Mouse (Mus musculus) embryonic facial prominence, embryonic 11.5 days (tissue): Measurements from ENCODE around the gene Ccdc34. TPM values are rescaled to one million over a fixed set of nuclear protein-coding genes. Genes with fewer than 3 reads are reported as not detected.
A peak's percentile ranks its signal among the peaks of the same experiment; 100 is the strongest.

ENCODE experiments used
- ATAC-seq: fragments of 200-750 bp; cut with Nextera tagmentation; replicated peaks from 2 replicates; pipeline ENCODE4 v1.8.0; 2017; ENCODE audit warnings: low read depth; ENCODE audit not compliant: insufficient number of reproducible peaks, low FRiP score, low TSS enrichment
- DNase-seq: peaks from one replicate; pipeline ENCODE4 v3.0.0-alpha.2; 2015; ENCODE audit warnings: low spot score
- H3K27ac ChIP-seq: fragments of 300-500 bp; sonication (generic); replicated peaks from 2 replicates; pipeline ENCODE4 v1.5.1; 2014; ENCODE audit warnings: mild to moderate bottlenecking, low read depth, low read length, control low read depth
- H3K27me3 ChIP-seq: fragments of 300-500 bp; sonication (generic); 2 replicates; pipeline ENCODE4 v1.6.1; 2014; ENCODE audit warnings: mild to moderate bottlenecking, low read length, moderate library complexity, mixed read lengths; ENCODE audit not compliant: control insufficient read depth, insufficient read depth
- H3K36me3 ChIP-seq: fragments of 300-500 bp; sonication (generic); replicated peaks from 2 replicates; pipeline ENCODE4 v1.6.1; 2014; ENCODE audit warnings: low read depth, mild to moderate bottlenecking, low read length, moderate library complexity, mixed read lengths; ENCODE audit not compliant: control insufficient read depth, insufficient read depth
- H3K4me1 ChIP-seq: fragments of 300-500 bp; sonication (generic); 2 replicates; pipeline ENCODE4 v1.6.1; 2014; ENCODE audit warnings: low read length, mixed read lengths; ENCODE audit not compliant: control insufficient read depth, insufficient read depth
- H3K4me2 ChIP-seq: fragments of 300-500 bp; sonication (generic); 2 replicates; pipeline ENCODE4 v1.6.1; 2014; ENCODE audit warnings: low read depth, mild to moderate bottlenecking, control low read depth, low read length, moderate library complexity
- H3K4me3 ChIP-seq: fragments of 300-500 bp; sonication (generic); 2 replicates; pipeline ENCODE4 v1.5.1; 2014; ENCODE audit warnings: low read depth, low read length, control low read depth
- H3K9ac ChIP-seq: fragments of 300-500 bp; sonication (generic); replicated peaks from 2 replicates; pipeline ENCODE4 v1.6.1; 2014; ENCODE audit warnings: mild to moderate bottlenecking, control low read depth, low read length
- H3K9me3 ChIP-seq: fragments of 300-500 bp; sonication (generic); replicated peaks from 2 replicates; pipeline ENCODE4 v1.6.1; 2016; ENCODE audit warnings: mild to moderate bottlenecking, low read length, inconsistent platforms, mixed read lengths; ENCODE audit not compliant: control insufficient read depth
- WGBS: fragments of 180-500 bp; shearing (Covaris S2); extraction: QIAGEN DNeasy Blood & Tissue Kit; methylation state at CpG from one replicate; pipeline ENCODE4 v1.1.7; 2014; 5-methylcytosine and 5-hydroxymethylcytosine counted together
- polyA plus RNA-seq: library from polyadenylated mRNA; unstranded; fragments of >200 nt; fragmentation: Nextera tagmentation; extraction: Ambion mirVana; gene quantifications from 2 replicates; pipeline ENCODE4 v1.2.1, GENCODE M21; 2014

The Ccdc34 gene
- polyA plus RNA-seq, 1 experiment from 2014 or later: 66.1 TPM

DNA sequence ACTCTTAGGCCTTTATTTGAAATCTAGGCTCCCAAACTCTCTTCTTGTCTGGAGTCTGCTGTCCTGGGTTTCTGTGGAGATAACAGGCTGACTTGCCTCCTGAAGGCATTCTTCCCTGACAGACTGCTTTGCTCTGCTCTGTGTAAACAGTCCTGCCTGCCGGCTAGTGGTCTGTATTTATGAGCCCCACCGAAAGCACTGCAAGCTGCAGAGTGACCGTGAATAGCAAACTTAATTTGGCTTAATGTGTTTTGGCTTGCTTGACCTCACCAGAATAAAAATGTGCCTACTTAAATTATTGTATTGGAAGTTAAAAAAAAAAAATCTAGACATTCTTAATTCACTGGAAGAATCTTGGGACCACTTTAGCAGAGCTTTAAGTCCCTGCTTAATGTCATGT is 28.4 kb upstream of the Ccdc34 start:
- Histone ChIP-seq H3K4me2 (no peak overlapping the region), H3K27me3 (no peaks in the 10 kb centered on the region), H3K27ac (0 out of 2 replicates have a peak overlapping the region, but pooled peaks have one; percentile 16), H3K9me3 (no peaks in the 10 kb centered on the region), H3K4me1 (no peaks in the 10 kb centered on the region; the same call in 1 of the 2 replicates), H3K36me3 (no peaks in the 10 kb centered on the region), H3K4me3 (no peak overlapping the region), H3K9ac (no peak overlapping the region)
- 4% methylated on average over 3 of the region's 3 CpGs for WGBS
- ATAC-seq (no peak), DNase-seq (peak; percentile 49)

DNA sequence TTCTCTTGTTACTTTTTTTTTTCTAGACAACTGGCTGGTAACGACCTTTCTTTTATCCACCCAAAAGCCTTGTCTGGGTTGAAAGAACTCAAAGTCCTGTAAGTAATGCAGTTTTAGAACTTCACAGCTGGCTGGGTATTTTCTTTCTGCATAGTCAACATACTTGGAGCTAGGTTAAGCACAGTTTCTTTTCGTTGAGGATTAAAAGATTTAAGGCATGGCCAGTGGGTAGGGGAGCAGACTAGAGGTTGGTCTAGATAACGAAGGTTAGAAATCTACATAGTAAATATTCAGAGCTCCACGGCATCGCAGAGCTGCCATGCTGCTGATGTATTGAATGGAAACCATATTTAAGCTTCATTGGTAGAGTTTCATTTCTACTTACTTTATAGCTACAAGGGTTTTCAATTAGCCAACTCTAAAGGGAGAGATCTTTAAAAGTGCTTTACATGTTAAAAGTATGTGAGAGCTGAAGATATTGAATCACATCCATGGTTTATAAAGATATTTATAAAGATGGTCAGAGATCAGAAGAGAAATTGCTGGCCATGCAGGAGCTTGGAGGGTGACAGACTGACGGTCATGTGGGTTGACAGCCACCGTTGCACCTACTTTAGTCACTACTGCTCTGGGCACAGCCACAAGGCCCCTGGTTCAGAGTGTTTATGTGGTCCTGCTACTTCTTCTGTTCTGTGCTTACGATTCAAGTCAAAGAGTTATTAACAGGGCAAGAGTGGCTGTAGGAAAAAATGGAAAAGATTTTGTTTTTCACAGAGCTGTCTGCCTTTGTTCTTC is 27.7 kb upstream of the Ccdc34 start:
- Histone ChIP-seq H3K36me3 (no peaks in the 10 kb centered on the region), H3K27me3 (no peaks in the 10 kb centered on the region), H3K4me3 (no peak overlapping the region), H3K4me1 (no peaks in the 10 kb centered on the region; the same call in 1 of the 2 replicates), H3K9me3 (no peaks in the 10 kb centered on the region), H3K9ac (no peak overlapping the region), H3K4me2 (no peak overlapping the region), H3K27ac (no peak overlapping the region)
- DNase-seq: peak; percentile 41
- no peak for ATAC-seq
- WGBS: 57% methylated on average over 8 of the region's 8 CpGs

DNA sequence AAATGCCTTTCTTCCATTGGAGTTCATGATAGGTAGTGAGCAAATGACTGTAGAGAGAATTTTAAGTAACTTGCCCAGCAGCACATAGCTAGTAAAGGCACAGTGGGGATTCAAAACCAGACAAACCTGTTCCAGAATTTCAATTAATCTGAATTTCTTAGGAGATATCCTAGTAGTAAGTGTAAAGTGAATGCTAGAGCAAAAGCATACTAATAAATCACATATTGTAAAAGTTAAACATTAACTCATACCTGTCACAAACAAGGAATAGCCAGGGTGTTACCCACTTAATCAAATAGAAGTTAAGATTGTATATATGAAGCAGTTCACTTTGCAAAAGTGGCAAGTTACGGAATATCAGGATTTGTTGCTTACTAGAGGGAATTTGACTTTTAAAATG is 25.9 kb upstream of the Ccdc34 start:
- no peaks in the 10 kb centered on the region; the same call in 1 of the 2 replicates for H3K4me1 ChIP-seq
- H3K27me3 ChIP-seq: no peaks in the 10 kb centered on the region
- no peak overlapping the region for H3K4me2 ChIP-seq
- H3K27ac ChIP-seq: no peak overlapping the region
- WGBS: 76% methylated on average over 1 of the region's 1 CpGs
- DNase-seq: no peak
- H3K9me3 ChIP-seq: no peaks in the 10 kb centered on the region
- H3K4me3 ChIP-seq: no peak overlapping the region
- H3K9ac ChIP-seq: no peak overlapping the region
- no peaks in the 10 kb centered on the region for H3K36me3 ChIP-seq
- ATAC-seq: no peak

DNA sequence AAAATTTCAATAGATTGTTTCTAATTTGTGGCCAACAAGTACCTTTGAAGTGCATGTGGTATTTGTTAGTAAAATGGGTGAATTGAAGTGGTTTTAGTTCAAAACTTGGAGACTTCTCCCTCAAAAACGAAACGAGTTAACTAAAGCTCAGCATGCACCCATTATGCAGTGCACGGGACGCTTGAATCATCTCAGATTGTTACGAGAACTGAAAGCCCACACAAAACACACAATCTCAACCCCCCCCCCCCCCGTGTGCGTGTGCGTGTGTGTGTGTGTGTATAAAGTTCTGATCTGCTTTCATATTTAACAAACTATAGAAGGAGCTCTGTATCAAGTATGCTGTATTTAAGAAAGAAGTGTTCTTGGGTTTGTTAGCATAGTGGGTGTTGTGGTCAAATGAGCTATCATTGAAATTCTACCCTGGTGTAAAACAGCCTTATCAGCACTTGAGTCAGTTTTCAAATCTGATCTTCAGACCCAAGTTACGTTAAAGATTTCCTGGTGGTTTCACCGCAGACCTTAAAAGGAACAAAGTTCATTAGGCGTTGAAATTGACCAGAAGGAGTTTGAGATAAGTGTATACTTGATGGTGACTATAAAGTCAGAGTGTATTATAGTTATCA is 25.1 kb upstream of the Ccdc34 start:
- Histone ChIP-seq H3K27ac (no peak overlapping the region), H3K4me2 (no peak overlapping the region), H3K4me1 (no peaks in the 10 kb centered on the region; the same call in 1 of the 2 replicates), H3K4me3 (no peak overlapping the region), H3K9ac (no peak overlapping the region), H3K27me3 (no peaks in the 10 kb centered on the region), H3K9me3 (no peaks in the 10 kb centered on the region), H3K36me3 (no peaks in the 10 kb centered on the region)
- ATAC-seq: no peak
- DNase-seq: peak; percentile 53
- WGBS: 46% methylated on average over 11 of the region's 11 CpGs

DNA sequence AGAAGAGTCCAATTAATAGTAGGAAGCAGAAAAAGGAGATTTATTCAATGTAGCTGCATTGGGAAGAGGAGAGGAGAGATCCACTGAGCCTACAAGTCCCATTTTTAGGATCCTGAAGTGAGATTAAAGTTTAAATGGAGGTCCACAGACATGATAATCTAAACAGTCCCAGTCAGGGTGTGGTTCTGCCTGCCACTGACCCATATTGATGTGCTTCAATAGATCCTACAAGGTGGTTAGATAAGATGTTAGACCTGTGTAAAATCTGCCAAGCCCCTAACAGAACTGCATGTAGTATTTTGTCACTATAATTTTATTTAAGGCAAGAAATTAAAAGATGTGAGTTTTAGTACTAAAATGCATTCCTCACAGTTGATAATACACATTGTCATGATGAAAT is 24.2 kb upstream of the Ccdc34 start:
- H3K9me3 ChIP-seq: no peaks in the 10 kb centered on the region
- no peak overlapping the region for H3K9ac ChIP-seq
- H3K4me2 ChIP-seq: no peak overlapping the region
- DNase-seq (no peak), ATAC-seq (no peak)
- H3K4me1 ChIP-seq: no peaks in the 10 kb centered on the region
- no peaks in the 10 kb centered on the region for H3K27me3 ChIP-seq
- H3K27ac ChIP-seq: no peak overlapping the region
- no peaks in the 10 kb centered on the region for H3K36me3 ChIP-seq
- no peak overlapping the region for H3K4me3 ChIP-seq

DNA sequence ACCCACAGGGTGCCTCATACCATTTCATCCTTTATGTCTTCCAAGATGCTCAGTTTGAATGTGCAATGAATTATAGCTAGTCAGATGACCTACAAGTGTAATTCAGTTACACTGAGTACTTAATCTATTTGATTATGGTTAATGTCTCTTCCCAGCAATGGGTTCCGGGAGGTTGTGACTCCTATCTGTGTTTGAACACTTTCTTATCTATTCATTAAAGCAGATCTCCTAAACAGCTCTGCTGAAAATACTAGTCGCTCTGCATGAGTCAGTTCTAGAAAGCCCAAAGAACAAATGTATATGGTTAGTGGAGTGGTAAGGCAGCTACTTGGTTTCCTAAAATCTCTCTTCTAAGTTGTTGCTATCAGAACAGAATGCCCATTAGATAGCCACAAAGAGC is 22.6 kb upstream of the Ccdc34 start:
- Histone ChIP-seq H3K36me3 (no peaks in the 10 kb centered on the region), H3K4me1 (no peaks in the 10 kb centered on the region), H3K9me3 (no peaks in the 10 kb centered on the region), H3K27me3 (no peaks in the 10 kb centered on the region), H3K4me3 (no peak overlapping the region), H3K27ac (no peak overlapping the region), H3K9ac (no peak overlapping the region), H3K4me2 (no peak overlapping the region)
- ATAC-seq (no peak), DNase-seq (no peak)
- 77% methylated on average over 2 of the region's 2 CpGs for WGBS

DNA sequence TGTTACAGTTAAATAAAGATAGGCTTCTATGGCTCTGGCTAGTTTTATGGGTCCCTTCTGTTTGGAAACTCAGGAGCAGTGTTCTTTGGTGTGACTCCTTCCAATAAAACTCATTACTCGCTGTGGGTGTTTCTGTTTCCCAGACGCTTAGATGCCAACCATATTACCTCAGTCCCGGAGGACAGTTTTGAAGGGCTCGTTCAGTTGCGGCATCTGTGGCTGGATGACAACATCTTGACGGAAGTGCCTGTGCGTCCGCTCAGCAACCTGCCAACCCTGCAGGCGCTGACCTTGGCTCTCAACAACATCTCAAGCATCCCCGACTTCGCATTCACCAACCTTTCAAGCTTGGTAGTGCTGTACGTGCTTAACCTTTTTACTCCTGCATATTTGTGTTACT is 21.2 kb upstream of the Ccdc34 start:
- Histone ChIP-seq H3K27me3 (no peaks in the 10 kb centered on the region), H3K27ac (no peak overlapping the region), H3K4me2 (no peak overlapping the region), H3K4me3 (no peak overlapping the region), H3K4me1 (no peaks in the 10 kb centered on the region), H3K36me3 (no peaks in the 10 kb centered on the region), H3K9ac (no peak overlapping the region), H3K9me3 (no peaks in the 10 kb centered on the region)
- DNase-seq: no peak
- ATAC-seq: no peak
- WGBS: 61% methylated on average over 12 of the region's 12 CpGs

DNA sequence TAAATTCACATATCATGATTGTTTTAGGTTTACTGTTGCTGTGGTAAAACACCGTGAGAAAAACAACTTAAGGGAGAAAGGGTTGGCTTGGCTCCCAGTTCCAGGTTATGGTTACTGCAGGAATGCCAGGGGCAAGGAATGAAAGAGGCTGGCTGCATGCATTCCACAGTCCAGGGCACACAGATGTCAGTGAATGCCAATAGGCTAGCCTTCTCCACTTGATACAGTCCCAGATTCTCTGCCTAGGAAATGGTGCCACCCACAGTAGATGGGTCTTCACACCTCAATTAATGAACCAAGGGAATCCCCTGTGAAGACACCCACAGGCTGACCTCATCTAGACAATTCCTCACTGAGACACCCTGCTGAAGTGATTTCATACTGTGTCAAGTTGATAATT is 12.9 kb upstream of the Ccdc34 start:
- Histone ChIP-seq H3K9ac (no peak overlapping the region), H3K27me3 (no peaks in the 10 kb centered on the region), H3K9me3 (no peaks in the 10 kb centered on the region), H3K27ac (no peak overlapping the region), H3K4me3 (no peak overlapping the region), H3K36me3 (no peaks in the 10 kb centered on the region; the same call in 1 of the 2 replicates), H3K4me1 (no peaks in the 10 kb centered on the region), H3K4me2 (no peak overlapping the region)
- WGBS: 86% methylated on average over 1 of the region's 1 CpGs
- no peak for ATAC-seq
- DNase-seq: no peak
